Mouse (Mus musculus): ENCODE measurements around the gene Slc35d1. TPM values are rescaled to one million over a fixed set of nuclear protein-coding genes. Genes with fewer than 3 reads are reported as not detected.
A peak's percentile ranks its signal among the peaks of the same experiment; 100 is the strongest.

Gene Slc35d1
- polyA plus RNA-seq, 1 experiment from 2014 or later = 10.1 TPM

- 61% methylated on average over 5 of the region's 5 CpGs for WGBS
- H3K9ac ChIP-seq (replicated peaks) = no peak overlapping the region
- H3K27ac ChIP-seq (replicated peaks) = no peak overlapping the region
- H3K4me3 ChIP-seq (replicated peaks) = no peak overlapping the region
- H3K27me3 ChIP-seq (replicated peaks) = no peaks in the 10 kb centered on the region
- H3K36me3 ChIP-seq = no peaks in the 10 kb centered on the region
- H3K4me2 ChIP-seq = no peak overlapping the region
- no peak for ATAC-seq (ENCODE audit: low FRiP score)
- peaks cover 7% of the 10 kb centered on the region for H3K4me1 ChIP-seq
- no peaks in the 10 kb centered on the region for H3K9me3 ChIP-seq (replicated peaks)
Observed at GRCm38 (mm10) chr4:103219011-103219410, 4.0 kb upstream of the Slc35d1 start.

GRCm38 (mm10) chr4:103216046-103216445, 1.1 kb upstream of the Slc35d1 start:
- no peak overlapping the region for H3K4me2 ChIP-seq
- no peak overlapping the region for H3K27ac ChIP-seq (replicated peaks)
- H3K4me1 ChIP-seq = peaks cover 23% of the 10 kb centered on the region
- H3K36me3 ChIP-seq = 0 out of 2 replicates have a peak, but pooled peaks cover 2% of the 10 kb centered on the region
- WGBS = 88% methylated on average over 6 of the region's 6 CpGs
- no peak overlapping the region for H3K4me3 ChIP-seq (replicated peaks)
- ATAC-seq (ENCODE audit: low FRiP score) = no peak
- H3K9me3 ChIP-seq (replicated peaks) = no peaks in the 10 kb centered on the region
- no peak overlapping the region for H3K9ac ChIP-seq (replicated peaks)
- H3K27me3 ChIP-seq (replicated peaks) = no peaks in the 10 kb centered on the region

GRCm38 (mm10) chr4:103214498-103214924, 453 bp downstream of the Slc35d1 start:
- ATAC-seq (ENCODE audit: low FRiP score) = peak; percentile 89

GRCm38 (mm10) chr4:103213859-103214497, 986 bp downstream of the Slc35d1 start:
- peak overlapping the region; percentile 94 for H3K9ac ChIP-seq (replicated peaks)
- no peaks in the 10 kb centered on the region for H3K9me3 ChIP-seq (replicated peaks)
- H3K4me3 ChIP-seq (replicated peaks) = peak overlapping the region; percentile 89
- H3K27me3 ChIP-seq (replicated peaks) = no peaks in the 10 kb centered on the region
- H3K27ac ChIP-seq (replicated peaks) = peak overlapping the region; percentile 99
- no peak for ATAC-seq (ENCODE audit: low FRiP score)
- peaks cover 23% of the 10 kb centered on the region for H3K4me1 ChIP-seq
- H3K36me3 ChIP-seq = peaks cover 17% of the 10 kb centered on the region
- peak overlapping the region; percentile 69 for H3K4me2 ChIP-seq
- WGBS = 4% methylated on average over 30 of the region's 30 CpGs

More at GRCm38 (mm10) chr4:103214498-103214924, 453 bp downstream of the Slc35d1 start:
- Histone ChIP-seq H3K36me3 (peaks cover 12% of the 10 kb centered on the region), H3K9ac (replicated peaks) (peak overlapping the region; percentile 94), H3K9me3 (replicated peaks) (no peaks in the 10 kb centered on the region), H3K27ac (replicated peaks) (peak overlapping the region; percentile 99), H3K4me2 (peak overlapping the region; percentile 69), H3K27me3 (replicated peaks) (no peaks in the 10 kb centered on the region), H3K4me1 (peaks cover 23% of the 10 kb centered on the region), H3K4me3 (replicated peaks) (peak overlapping the region; percentile 89)
- WGBS = under 1% methylated on average over 48 of the region's 48 CpGs

GRCm38 (mm10) chr4:103208553-103208952, 6.4 kb downstream of the Slc35d1 start:
- Histone ChIP-seq H3K4me2 (no peak overlapping the region), H3K4me3 (replicated peaks) (no peak overlapping the region), H3K27ac (replicated peaks) (no peak overlapping the region), H3K4me1 (peaks cover 12% of the 10 kb centered on the region), H3K9ac (replicated peaks) (no peak overlapping the region), H3K9me3 (replicated peaks) (no peaks in the 10 kb centered on the region), H3K27me3 (replicated peaks) (no peaks in the 10 kb centered on the region), H3K36me3 (peaks cover 38% of the 10 kb centered on the region)
- WGBS = 96% methylated on average over 1 of the region's 1 CpGs
- ATAC-seq (ENCODE audit: low FRiP score) = no peak

- WGBS = 59% methylated on average over 2 of the region's 2 CpGs
- H3K36me3 ChIP-seq = peaks cover 31% of the 10 kb centered on the region
- no peak overlapping the region for H3K9ac ChIP-seq (replicated peaks)
- H3K4me1 ChIP-seq = no peaks in the 10 kb centered on the region
- H3K9me3 ChIP-seq (replicated peaks) = no peaks in the 10 kb centered on the region
- no peak overlapping the region for H3K4me2 ChIP-seq
- H3K27ac ChIP-seq (replicated peaks) = no peak overlapping the region
- no peaks in the 10 kb centered on the region for H3K27me3 ChIP-seq (replicated peaks)
- ATAC-seq (ENCODE audit: low FRiP score) = no peak
- H3K4me3 ChIP-seq (replicated peaks) = no peak overlapping the region
Observed at GRCm38 (mm10) chr4:103203646-103204045, 11.3 kb downstream of the Slc35d1 start.

- Histone ChIP-seq H3K27ac (replicated peaks) (no peak overlapping the region), H3K9me3 (replicated peaks) (no peaks in the 10 kb centered on the region), H3K9ac (replicated peaks) (no peak overlapping the region), H3K4me1 (no peaks in the 10 kb centered on the region), H3K4me3 (replicated peaks) (no peak overlapping the region), H3K4me2 (no peak overlapping the region), H3K36me3 (peaks cover 26% of the 10 kb centered on the region), H3K27me3 (replicated peaks) (no peaks in the 10 kb centered on the region)
- ATAC-seq (ENCODE audit: low FRiP score) = no peak
- 95% methylated on average over 1 of the region's 1 CpGs for WGBS
Observed at GRCm38 (mm10) chr4:103200046-103200445, 14.9 kb downstream of the Slc35d1 start.

- Histone ChIP-seq H3K27me3 (replicated peaks) (no peaks in the 10 kb centered on the region), H3K9me3 (replicated peaks) (no peaks in the 10 kb centered on the region), H3K4me1 (no peaks in the 10 kb centered on the region), H3K27ac (replicated peaks) (no peak overlapping the region), H3K4me2 (no peak overlapping the region), H3K4me3 (replicated peaks) (no peak overlapping the region), H3K9ac (replicated peaks) (no peak overlapping the region), H3K36me3 (peaks cover 27% of the 10 kb centered on the region)
- WGBS = 38% methylated on average over 4 of the region's 4 CpGs
- no peak for ATAC-seq (ENCODE audit: low FRiP score)
Observed at GRCm38 (mm10) chr4:103199086-103199485, 15.9 kb downstream of the Slc35d1 start.

- Histone ChIP-seq H3K27me3 (replicated peaks) (no peaks in the 10 kb centered on the region), H3K4me3 (replicated peaks) (no peak overlapping the region), H3K4me2 (no peak overlapping the region), H3K9me3 (replicated peaks) (no peaks in the 10 kb centered on the region), H3K36me3 (peaks cover 32% of the 10 kb centered on the region), H3K9ac (replicated peaks) (no peak overlapping the region), H3K27ac (replicated peaks) (no peak overlapping the region), H3K4me1 (no peaks in the 10 kb centered on the region)
- WGBS = 89% methylated on average over 8 of the region's 8 CpGs
- no peak for ATAC-seq (ENCODE audit: low FRiP score)
Observed at GRCm38 (mm10) chr4:103197401-103197800, 17.6 kb downstream of the Slc35d1 start.

GRCm38 (mm10) chr4:103192421-103192820, 22.5 kb downstream of the Slc35d1 start:
- Histone ChIP-seq H3K9ac (replicated peaks) (no peak overlapping the region), H3K4me2 (no peak overlapping the region), H3K9me3 (replicated peaks) (no peaks in the 10 kb centered on the region), H3K36me3 (peaks cover 50% of the 10 kb centered on the region), H3K27me3 (replicated peaks) (no peaks in the 10 kb centered on the region), H3K4me1 (no peaks in the 10 kb centered on the region), H3K27ac (replicated peaks) (no peak overlapping the region), H3K4me3 (replicated peaks) (no peak overlapping the region)
- 91% methylated on average over 2 of the region's 2 CpGs for whole genome bisulfite sequencing
- no peak for ATAC-seq (ENCODE audit: low FRiP score)

- Histone ChIP-seq H3K36me3 (peaks cover 54% of the 10 kb centered on the region), H3K4me1 (no peaks in the 10 kb centered on the region), H3K27ac (replicated peaks) (no peak overlapping the region), H3K4me2 (no peak overlapping the region), H3K9ac (replicated peaks) (no peak overlapping the region), H3K4me3 (replicated peaks) (no peak overlapping the region), H3K9me3 (replicated peaks) (no peaks in the 10 kb centered on the region), H3K27me3 (replicated peaks) (no peaks in the 10 kb centered on the region)
- 91% methylated on average over 8 of the region's 8 CpGs for WGBS
- ATAC-seq (ENCODE audit: low FRiP score) = no peak
Observed at GRCm38 (mm10) chr4:103188786-103189640, 26.0 kb downstream of the Slc35d1 start.

All from neural tube, embryonic 15.5 days (tissue).